Mouse (Mus musculus): ENCODE data around the gene Fbxl17.

Gene Fbxl17

GRCm38 (mm10) chr17:63499636-63500155 lies at the start of gene Fbxl17:
Fbxl17 (minus strand) TSS chr17:63500017.
- in situ Hi-C loops (cut with MboI; ENCODE audit: low sequenced_read_pairs): no loop called here

GRCm38 (mm10) chr17:63547465-63547864 lies 47.6 kb upstream of the Fbxl17 start:
- in situ Hi-C loops (cut with MboI; ENCODE audit: low sequenced_read_pairs): no loop called here

DNA sequence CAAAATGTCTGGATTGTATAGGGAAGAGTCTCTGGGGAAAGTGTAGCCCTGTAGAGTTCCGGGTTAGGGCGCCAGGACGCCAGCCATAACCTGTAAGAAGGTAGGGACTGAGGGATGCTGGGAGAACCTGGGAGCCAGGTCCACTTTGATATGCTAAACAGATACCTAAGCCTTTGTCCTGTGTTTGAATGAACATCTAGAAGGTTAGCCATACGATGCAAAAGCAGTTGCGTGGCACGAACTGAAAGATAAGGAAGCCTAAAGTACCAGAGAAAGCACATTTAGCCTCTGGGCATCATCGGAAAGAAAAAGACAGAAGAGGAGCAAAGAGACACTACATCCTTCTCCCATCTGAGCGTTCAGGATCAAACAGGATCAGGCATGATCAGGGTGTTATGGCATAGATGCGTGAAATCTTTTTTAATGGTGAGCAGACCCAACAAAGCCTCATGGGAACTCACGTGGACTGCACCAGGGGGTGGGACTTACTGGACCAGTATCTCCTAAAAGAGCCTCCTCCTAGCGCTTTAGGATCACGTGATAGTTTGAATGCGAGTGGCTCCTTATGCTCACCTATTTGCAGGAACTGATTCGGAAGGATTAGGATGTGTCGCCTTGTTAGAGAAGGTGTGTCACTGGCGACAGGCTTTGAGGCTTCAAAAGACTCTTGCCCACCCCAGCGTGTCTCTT lies 34.9 kb upstream of the Fbxl17 start:
- in situ Hi-C loops (cut with MboI; ENCODE audit: low sequenced_read_pairs): no loop called here

- in situ Hi-C loops (cut with MboI; ENCODE audit: low sequenced_read_pairs): no loop called here
Observed at GRCm38 (mm10) chr17:63533074-63533836, 33.4 kb upstream of the Fbxl17 start.

GRCm38 (mm10) chr17:63529476-63529875 lies 29.7 kb upstream of the Fbxl17 start:
- in situ Hi-C loops (cut with MboI; ENCODE audit: low sequenced_read_pairs): no loop called here

GRCm38 (mm10) chr17:63520691-63521090 lies 20.9 kb upstream of the Fbxl17 start:
- in situ Hi-C loops (cut with MboI; ENCODE audit: low sequenced_read_pairs): no loop called here

DNA sequence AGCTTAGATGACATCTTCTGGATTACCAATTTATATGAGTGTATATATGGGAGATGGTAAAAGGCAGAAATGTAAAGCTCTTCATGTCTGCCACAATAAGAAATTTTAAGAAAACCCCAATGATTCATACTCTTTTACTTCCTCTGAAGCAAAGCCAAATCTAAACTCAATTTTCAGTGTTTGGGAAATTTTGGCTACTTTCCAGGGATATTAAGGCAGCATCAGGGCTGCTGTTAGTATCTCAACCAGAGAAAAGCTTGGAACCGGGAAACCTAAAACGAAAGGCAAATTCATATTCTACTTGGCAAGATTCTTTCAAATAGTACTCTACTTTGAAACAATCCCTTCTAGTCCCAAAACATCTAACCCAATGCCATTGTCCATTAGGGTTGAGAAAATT lies 10.6 kb upstream of the Fbxl17 start:
- in situ Hi-C loops (cut with MboI; ENCODE audit: low sequenced_read_pairs): no loop called here

GRCm38 (mm10) chr17:63501091-63501490 lies 1.3 kb upstream of the Fbxl17 start:
- in situ Hi-C loops (cut with MboI; ENCODE audit: low sequenced_read_pairs): no loop called here

GRCm38 (mm10) chr17:63500156-63500834 lies 478 bp upstream of the Fbxl17 start:
- in situ Hi-C loops (cut with MboI; ENCODE audit: low sequenced_read_pairs): no loop called here

GRCm38 (mm10) chr17:63498717-63499635 lies 841 bp downstream of the Fbxl17 start:
- in situ Hi-C loops (cut with MboI; ENCODE audit: low sequenced_read_pairs): no loop called here

DNA sequence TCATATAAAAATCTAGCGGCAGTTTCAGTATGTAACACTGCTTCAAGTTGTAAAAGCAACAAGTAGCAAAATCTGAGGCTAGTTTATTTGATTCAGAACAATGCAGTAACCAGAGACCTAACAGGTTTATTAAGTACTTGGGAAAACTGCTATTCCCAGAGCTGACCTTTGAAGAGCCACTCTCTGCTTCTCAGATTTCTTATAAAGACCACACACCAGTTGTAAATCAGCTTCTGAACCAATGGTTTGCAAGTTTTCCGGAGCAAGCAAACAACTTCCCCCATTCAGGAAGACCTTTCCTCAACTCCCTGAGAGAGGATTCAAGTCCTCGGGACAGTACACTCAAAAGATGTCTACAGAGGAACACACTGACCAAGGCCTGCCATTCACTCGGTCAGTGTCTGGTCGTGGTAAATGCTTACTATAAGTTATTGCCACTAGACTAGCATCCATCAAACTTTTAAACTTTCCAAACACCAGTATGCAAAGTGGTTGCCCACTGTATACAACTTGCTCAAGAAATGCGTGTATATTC lies 1.6 kb downstream of the Fbxl17 start:
- in situ Hi-C loops (cut with MboI; ENCODE audit: low sequenced_read_pairs): no loop called here

- in situ Hi-C loops (cut with MboI; ENCODE audit: low sequenced_read_pairs): no loop called here
Observed at GRCm38 (mm10) chr17:63497206-63497731, 2.5 kb downstream of the Fbxl17 start.

DNA sequence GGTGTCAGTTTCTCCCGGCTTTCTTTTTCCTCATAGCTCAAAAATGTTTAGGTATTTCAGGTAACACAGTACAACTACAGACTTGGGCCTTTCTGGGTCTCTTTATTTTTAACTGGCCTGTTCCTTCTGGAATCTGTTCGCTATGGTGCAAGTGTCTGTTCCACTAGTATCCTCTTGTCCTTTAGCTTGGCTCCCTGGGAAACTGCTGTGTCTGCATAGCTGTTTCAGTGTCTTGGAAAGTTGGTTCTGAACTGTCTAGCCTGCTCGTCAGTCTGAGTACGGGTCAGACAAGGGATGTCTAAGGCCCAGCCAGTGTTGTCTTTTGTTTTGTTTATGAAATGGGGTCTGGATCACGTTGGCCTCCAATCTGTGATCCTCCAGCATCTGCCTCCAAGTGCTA lies 3.7 kb downstream of the Fbxl17 start:
- in situ Hi-C loops (cut with MboI; ENCODE audit: low sequenced_read_pairs): no loop called here

DNA sequence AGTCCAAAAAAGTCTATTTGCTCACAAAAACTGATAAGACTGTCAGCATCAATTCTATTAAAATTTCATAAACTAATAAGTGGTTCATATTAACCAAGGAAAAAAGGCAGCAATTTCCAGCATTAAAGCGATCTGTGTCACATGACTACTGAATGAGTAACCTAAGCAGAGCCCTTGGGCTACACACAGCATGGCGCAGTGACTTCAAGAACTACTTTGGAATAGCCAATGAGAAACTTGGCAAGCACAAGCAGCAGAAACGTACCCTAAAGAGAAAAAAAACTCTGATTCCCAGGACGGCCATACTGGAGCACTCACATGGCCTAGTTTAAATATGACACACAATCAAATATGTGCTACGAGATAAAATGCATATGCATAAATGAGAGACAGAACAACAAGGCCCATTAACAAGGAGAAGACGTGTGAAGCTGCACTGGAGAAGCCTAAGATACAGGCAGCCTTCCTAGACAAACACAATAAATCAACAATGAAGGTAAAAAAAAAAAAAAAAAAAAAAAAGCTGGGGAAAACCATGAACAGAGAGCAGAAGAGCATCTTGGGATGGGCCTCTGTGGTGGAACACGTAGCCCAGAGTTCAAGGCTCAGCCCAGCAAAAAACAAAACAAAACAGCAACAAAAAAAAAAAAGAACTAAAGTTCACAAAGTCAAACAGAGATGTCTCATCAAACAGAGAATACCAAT lies 5.8 kb downstream of the Fbxl17 start:
- in situ Hi-C loops (cut with MboI; ENCODE audit: low sequenced_read_pairs): no loop called here

GRCm38 (mm10) chr17:63493274-63493673 lies 6.5 kb downstream of the Fbxl17 start:
- in situ Hi-C loops (cut with MboI; ENCODE audit: low sequenced_read_pairs): no loop called here

DNA sequence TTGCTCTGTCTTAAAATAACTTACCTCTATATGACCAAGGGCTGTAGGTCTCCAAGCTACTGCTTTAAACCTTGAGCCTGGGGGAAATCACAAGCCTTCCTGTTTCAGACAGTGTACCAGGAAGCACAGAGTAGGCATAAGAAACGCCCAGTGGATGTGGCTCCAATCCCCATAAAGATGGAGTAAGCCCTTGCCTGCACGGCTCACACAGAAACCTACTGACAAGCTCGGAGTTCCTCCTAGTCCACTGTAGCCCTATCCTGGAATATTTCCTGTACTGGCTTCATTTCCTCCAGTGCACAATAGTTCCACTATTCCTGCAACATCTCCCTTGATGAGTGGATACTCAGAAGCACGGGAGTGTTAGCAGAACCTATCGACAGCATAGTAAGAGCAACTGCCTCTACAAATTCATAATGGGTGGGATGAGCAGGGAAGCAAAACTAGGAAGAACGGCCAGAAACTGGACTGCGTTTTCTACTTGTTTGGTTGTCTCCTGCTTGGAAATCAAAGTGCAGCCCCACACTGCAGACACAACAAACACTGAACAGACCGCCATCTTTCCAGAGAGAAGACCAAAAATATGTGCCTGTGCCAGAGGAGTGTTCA lies 7.0 kb downstream of the Fbxl17 start:
- in situ Hi-C loops (cut with MboI; ENCODE audit: low sequenced_read_pairs): no loop called here

DNA sequence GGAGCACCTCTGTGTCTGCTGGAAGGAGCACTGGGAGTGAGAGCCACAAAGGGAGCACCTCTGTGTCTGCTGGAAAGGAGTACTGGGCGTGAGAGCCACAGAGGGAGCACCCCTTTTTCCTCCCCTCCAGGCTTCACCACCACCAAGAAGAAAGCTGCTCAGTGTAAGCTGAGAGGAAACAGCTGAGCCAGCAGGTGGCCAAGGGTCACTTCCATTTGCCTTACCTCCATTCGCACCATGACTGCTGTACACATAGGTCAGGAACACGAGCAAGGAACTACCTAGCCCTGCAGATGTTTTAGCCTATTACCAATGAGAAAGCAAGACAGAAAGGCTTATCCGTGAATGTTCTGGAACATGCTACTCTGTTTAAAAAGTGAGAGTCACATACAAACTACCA lies 10.3 kb downstream of the Fbxl17 start:
- in situ Hi-C loops (cut with MboI; ENCODE audit: low sequenced_read_pairs): no loop called here

- in situ Hi-C loops (cut with MboI; ENCODE audit: low sequenced_read_pairs): no loop called here
Observed at GRCm38 (mm10) chr17:63467866-63468265, 32.0 kb downstream of the Fbxl17 start.

- in situ Hi-C loops (cut with MboI; ENCODE audit: low sequenced_read_pairs): no loop called here
Observed at GRCm38 (mm10) chr17:63465239-63465638, 34.6 kb downstream of the Fbxl17 start.
